Mouse (Mus musculus): ENCODE results near the gene Bms1.

- TF ChIP-seq CTCF (IDR thresholded peaks at IDR 0.05) = no peak
- TF ChIP-seq POLR2A (IDR thresholded peaks at IDR 0.05; ENCODE audit: insufficient read depth, low read depth, low read length) = no peak
- no peak for TF ChIP-seq EP300 (IDR thresholded peaks at IDR 0.05; ENCODE audit: insufficient read depth, low read depth, low read length)
Observed at GRCm38 (mm10) chr6:118454452-118454851, 35.2 kb upstream of the Bms1 start.

Measured in heart, adult 2 months (tissue).